ENCODE assay signal across 8 mouse cellular contexts in genomic region chr10:80658194-80658840, GRCm38 (mm10). TPM values are rescaled to one million over a fixed set of nuclear protein-coding genes. Genes with fewer than 3 reads are reported as not detected.
DNase-seq lines count a peak whose midpoint lies in the region; ATAC-seq lines count a peak whose summit lies in the region.

No protein-coding gene starts in this region.

- DNase-seq in heart, embryonic 10.5 days (ENCODE audit: low spot score), result no peak
- DNase-seq in heart, adult 11 months, result no peak
- peak; percentile 52 for DNase-seq in thymus, postnatal 0 days (ENCODE audit: low spot score)
- DNase-seq in thymus, postnatal 10 days (ENCODE audit: low spot score in 2 of 2), result no peak
- peak; percentile 78 for DNase-seq in induced T-regulatory cell, adult 2 months (ENCODE audit: low read depth)
- no peak for DNase-seq in lung, postnatal 14 days
- no peak for DNase-seq in urinary bladder, adult 2 months (ENCODE audit: low spot score)

- H3K9me3 ChIP-seq in heart, embryonic 10.5 days, result no peaks in the 10 kb centered on the region

- H3K4me1 ChIP-seq in heart, embryonic 10.5 days, result peaks cover 44% of the 10 kb centered on the region

- WGBS in heart, embryonic 10.5 days, result 83% methylated on average over 14 of the region's 14 CpGs

- peak overlapping the region; percentile 64; the same call in 1 of the 2 replicates for H3K27ac ChIP-seq in heart, embryonic 10.5 days

- H3K4me3 ChIP-seq in heart, embryonic 10.5 days, result no peak overlapping the region

- no peak for ATAC-seq in erythroid progenitor cell, adult 5-6 weeks (replicated peaks; ENCODE audit: low FRiP score, poor library complexity, severe bottlenecking)

- no peaks in the 10 kb centered on the region for H3K36me3 ChIP-seq in heart, embryonic 10.5 days

- no peaks in the 10 kb centered on the region for H3K27me3 ChIP-seq in heart, embryonic 10.5 days (ENCODE audit: insufficient read depth, poor library complexity, severe bottlenecking)

RNA-seq across cellular contexts. Expression of gene Btbd2, which starts 1.4 kb away (rescaled TPM):
- 59.0 and 69.9 TPM in 2 replicates for polyA plus RNA-seq in heart, embryonic 10.5 days (2016; fragmentation: Nextera tagmentation; extraction: Ambion mirVana)
- polyA plus RNA-seq in thymus, postnatal 0 days (2015; fragmentation: Nextera tagmentation; extraction: Ambion mirVana), result 31.6 and 31.9 TPM in 2 replicates
- 2.9 and 3.8 TPM in 2 replicates for total RNA-seq in erythroid progenitor cell, adult 5-6 weeks (2015; ENCODE audit: low replicate concordance)
- total RNA-seq in erythroid progenitor cell, adult 5-6 weeks (2017; ENCODE audit: low replicate concordance), result 9.2 and 25.3 TPM in 2 replicates
- 36.5 and 48.5 TPM in 2 replicates for polyA plus RNA-seq in urinary bladder, adult 2 months (2012; rRNA removed)

RNA-seq across cellular contexts. Expression of gene Mknk2, which starts 19.6 kb away (rescaled TPM):
- polyA plus RNA-seq in heart, embryonic 10.5 days (2016; fragmentation: Nextera tagmentation; extraction: Ambion mirVana), result 90.8 and 92.0 TPM in 2 replicates
- 119 and 125 TPM in 2 replicates for polyA plus RNA-seq in thymus, postnatal 0 days (2015; fragmentation: Nextera tagmentation; extraction: Ambion mirVana)
- 78.2 and 83.0 TPM in 2 replicates for total RNA-seq in erythroid progenitor cell, adult 5-6 weeks (2015; ENCODE audit: low replicate concordance)
- total RNA-seq in erythroid progenitor cell, adult 5-6 weeks (2017; ENCODE audit: low replicate concordance), result 49.4 and 67.6 TPM in 2 replicates
- 129 and 137 TPM in 2 replicates for polyA plus RNA-seq in urinary bladder, adult 2 months (2012; rRNA removed)

RNA-seq across cellular contexts. Expression of gene Csnk1g2, which starts 35.7 kb away (rescaled TPM):
- 110 and 150 TPM in 2 replicates for polyA plus RNA-seq in heart, embryonic 10.5 days (2016; fragmentation: Nextera tagmentation; extraction: Ambion mirVana)
- 153 and 160 TPM in 2 replicates for polyA plus RNA-seq in thymus, postnatal 0 days (2015; fragmentation: Nextera tagmentation; extraction: Ambion mirVana)
- total RNA-seq in erythroid progenitor cell, adult 5-6 weeks (2015; ENCODE audit: low replicate concordance), result 31.4 and 58.0 TPM in 2 replicates
- total RNA-seq in erythroid progenitor cell, adult 5-6 weeks (2017; ENCODE audit: low replicate concordance), result 50.1 and 62.4 TPM in 2 replicates
- 153 and 158 TPM in 2 replicates for polyA plus RNA-seq in urinary bladder, adult 2 months (2012; rRNA removed)

RNA-seq across cellular contexts. Expression of gene Mob3a, which starts 43.5 kb away (rescaled TPM):
- 54.8 and 56.8 TPM in 2 replicates for polyA plus RNA-seq in heart, embryonic 10.5 days (2016; fragmentation: Nextera tagmentation; extraction: Ambion mirVana)
- polyA plus RNA-seq in thymus, postnatal 0 days (2015; fragmentation: Nextera tagmentation; extraction: Ambion mirVana), result 107 and 114 TPM in 2 replicates
- total RNA-seq in erythroid progenitor cell, adult 5-6 weeks (2015; ENCODE audit: low replicate concordance), result 19.5 and 32.3 TPM in 2 replicates
- total RNA-seq in erythroid progenitor cell, adult 5-6 weeks (2017; ENCODE audit: low replicate concordance), result 9.0 and 25.7 TPM in 2 replicates
- 24.5 and 29.1 TPM in 2 replicates for polyA plus RNA-seq in urinary bladder, adult 2 months (2012; rRNA removed)

RNA-seq across cellular contexts. Expression of gene Izumo4, which starts 43.7 kb away (rescaled TPM):
- polyA plus RNA-seq in heart, embryonic 10.5 days (2016; fragmentation: Nextera tagmentation; extraction: Ambion mirVana), result 12.8 and 14.4 TPM in 2 replicates
- polyA plus RNA-seq in thymus, postnatal 0 days (2015; fragmentation: Nextera tagmentation; extraction: Ambion mirVana), result 17.8 and 20.1 TPM in 2 replicates
- 21.4 and 36.4 TPM in 2 replicates for total RNA-seq in erythroid progenitor cell, adult 5-6 weeks (2015; ENCODE audit: low replicate concordance)
- total RNA-seq in erythroid progenitor cell, adult 5-6 weeks (2017; ENCODE audit: low replicate concordance), result 3.3 and 3.8 TPM in 2 replicates
- 68.7 and 88.2 TPM in 2 replicates for polyA plus RNA-seq in urinary bladder, adult 2 months (2012; rRNA removed)

Comparison
In these comparisons a context has a peak if more than half of its experiments do, and no peak if none do; other contexts are left out.
1. DNase-seq: peak in thymus, postnatal 0 days (single experiment) and induced T-regulatory cell, adult 2 months (single experiment); none in heart, embryonic 10.5 days (single experiment), heart, adult 11 months (single experiment), thymus, postnatal 10 days (0 of 2), lung, postnatal 14 days (single experiment) and urinary bladder, adult 2 months (single experiment).